Mouse (Mus musculus): Measurements from ENCODE around the gene Dab1.

DNA sequence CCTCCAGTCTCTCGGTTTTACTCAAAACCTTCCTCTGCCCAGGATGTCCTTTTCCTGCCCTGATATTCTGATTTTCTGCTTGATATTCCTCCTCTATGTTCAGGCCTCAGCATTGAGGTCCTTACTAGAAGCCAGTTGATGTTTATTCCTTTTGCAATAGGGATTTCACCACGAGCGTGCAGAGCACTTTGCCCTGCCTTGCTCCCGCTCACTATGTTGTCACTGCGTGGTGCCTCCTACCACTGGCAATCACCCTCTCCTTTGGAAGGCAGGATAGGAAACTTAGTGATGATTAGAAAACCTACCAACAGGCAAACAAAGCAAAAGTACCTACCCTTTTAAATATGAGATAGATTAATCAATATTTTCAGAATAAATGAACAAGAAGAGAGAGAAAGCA is 1160.3 kb downstream of the Dab1 start:
- no peak for TF ChIP-seq POLR2A (IDR thresholded peaks at IDR 0.05; ENCODE audit: insufficient read depth, low read depth, low read length)
- TF ChIP-seq CTCF (IDR thresholded peaks at IDR 0.05; ENCODE audit: insufficient read depth, low read depth, low read length) = no peak

Data from olfactory bulb, adult 2 months (tissue).